Mouse (Mus musculus): ENCODE measurements at regions not wholly inside any gene's neighbourhood (a gene's known extent, or its start where the extent isn't known, plus 50 kb on each side); places are given as distances from the start of the nearest gene placed in this dataset.

DNA sequence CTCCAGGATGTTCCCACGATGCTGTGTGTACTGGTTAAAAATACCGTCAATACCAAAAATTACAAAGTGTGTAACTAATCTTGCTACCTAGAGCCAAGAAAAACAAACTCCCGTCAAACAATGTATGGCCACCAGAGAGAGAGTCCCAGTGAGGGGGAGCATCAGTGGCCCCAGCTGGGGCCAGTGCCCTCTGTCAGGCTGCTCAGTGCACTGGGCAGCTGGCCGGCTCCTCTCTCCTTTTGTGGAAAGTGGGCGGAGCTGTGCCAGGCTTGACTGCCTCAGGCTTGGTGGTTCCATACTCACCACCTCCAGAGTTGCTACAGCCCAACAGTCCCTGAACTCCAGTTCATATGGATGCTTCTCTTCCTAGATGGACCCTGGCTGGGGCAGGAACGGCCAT lies 53.8 kb upstream of the Sept5 start:
- DNase-seq: no peak

DNA sequence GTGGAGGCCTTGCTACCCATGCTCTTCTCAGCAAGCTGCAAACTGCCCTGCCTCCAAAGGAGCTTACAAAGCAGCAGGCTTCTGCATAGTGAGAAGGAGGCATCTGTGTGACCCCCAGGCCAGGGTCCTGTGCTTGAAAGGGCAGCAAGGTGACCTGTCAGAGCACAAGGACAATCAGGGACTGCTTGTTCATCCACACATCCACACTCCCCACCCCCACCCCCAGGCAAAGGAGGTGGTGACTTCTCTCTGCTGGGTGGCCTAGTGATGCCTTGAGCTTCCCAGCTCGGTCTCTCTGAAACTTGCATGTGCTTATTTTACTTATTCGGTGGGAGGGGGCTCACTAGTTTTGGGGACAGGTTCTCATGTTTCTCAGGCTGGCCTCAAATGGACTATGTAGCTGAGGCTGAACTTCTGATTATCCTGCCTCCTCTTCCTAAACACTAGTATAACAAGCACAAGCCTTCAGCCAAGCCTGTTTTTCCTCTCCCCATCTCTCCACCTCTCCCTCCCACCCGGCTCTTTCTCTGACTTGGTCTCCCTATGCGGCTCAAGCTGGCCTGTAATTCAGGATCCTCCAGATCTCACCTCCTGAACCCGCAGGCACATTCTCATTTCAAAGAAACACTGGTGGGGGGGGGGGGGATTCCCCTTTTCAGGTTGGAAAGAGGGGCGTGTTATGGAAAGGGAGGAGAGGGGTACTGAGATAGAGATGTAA lies 56.4 kb upstream of the Sept5 start:
- no peak for DNase-seq

DNA sequence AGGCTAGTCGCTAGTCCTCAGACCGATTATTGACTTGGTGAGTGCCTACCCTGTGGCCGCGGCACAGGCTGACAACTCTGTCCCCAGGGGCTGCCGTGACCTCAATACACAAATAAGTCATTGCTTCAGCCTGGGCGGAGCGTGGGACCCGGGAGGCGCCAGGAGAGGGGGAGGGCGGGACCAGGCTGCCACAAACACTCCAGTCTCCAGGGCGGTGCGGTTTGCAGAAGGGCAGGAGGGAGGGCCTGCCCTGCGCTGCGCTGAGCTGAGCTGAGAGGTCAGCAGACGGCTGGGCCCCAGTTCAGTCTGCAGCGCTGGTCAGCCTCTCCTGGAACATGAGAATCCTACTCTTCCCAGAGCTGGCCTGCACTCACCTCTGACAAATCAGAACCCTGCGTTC lies 57.2 kb upstream of the Sept5 start:
- peak; percentile 84 for DNase-seq

DNA sequence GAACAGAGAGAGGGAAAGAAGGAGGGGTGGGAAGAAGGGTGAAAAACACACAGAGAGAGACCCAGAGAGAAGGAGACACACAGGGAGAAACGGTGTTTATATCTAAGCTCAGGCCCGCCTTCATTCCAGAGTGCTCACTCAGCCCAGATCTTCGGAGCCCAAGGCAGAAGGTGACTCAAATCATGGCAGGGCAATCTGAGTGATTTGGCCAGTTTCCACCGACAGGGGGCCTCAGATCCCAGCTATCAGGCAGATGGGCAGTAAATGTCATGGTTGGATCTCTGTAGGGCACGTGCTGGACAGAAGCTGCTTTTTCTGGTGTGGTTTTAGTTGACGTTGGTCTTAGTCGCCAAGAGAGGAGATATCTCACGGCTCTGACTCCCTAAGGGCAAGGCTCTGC lies 57.6 kb upstream of the Sept5 start:
- no peak for DNase-seq

DNA sequence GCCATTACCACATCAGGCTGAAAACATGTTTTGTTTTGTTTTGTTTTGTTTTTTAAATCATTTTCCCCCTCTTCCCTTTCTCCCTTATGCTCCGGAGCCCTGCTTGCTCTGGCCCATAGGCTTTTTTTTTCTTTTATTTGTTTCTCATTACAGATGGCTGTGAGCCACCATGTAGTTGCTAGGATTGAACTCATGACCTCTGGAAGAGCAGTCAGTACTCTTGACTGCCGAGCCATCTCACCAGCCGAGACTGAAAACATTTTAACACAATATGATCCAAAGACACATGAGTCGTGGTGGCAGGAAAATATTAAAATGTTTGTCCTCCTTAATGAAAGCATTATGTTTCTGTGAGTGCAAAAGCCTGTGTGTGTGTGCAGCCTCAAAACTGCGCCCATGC lies 65.8 kb upstream of the Sept5 start:
- DNase-seq: no peak

DNA sequence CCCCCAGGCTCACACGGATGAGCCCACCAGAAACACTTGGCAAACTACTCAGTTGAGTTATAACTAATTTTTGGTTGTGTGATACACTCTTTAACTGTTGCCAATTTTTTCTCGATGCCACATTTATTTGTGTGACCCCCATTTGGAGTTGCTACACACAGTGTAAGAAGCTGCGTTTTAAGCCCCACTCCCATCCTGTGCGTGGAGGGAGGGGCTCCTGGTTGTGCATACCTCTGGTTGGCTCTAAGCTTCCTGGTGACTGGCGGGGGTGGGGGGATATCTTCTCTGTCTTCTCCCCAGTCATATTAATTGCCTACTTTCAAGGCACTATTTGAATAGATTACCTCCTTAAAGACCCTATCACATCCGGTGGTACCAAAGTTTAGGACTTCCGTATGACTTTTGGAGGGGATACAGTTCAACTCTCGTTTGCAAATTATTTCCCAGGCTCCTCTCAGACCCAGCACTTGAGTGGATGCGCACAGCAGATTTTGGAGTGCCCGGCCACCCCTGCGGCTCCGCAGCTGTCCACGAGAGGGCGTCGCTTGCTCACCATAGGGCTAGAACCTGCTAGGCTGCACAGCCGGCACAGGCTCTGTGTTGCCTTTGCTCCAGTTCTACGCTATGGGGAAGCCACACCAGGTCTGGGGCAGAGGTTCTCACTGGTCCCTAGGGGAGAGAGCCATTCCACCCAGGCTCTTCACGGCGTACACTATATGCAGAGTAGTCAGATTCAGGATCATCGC lies 66.5 kb upstream of the Sept5 start:
- peak; percentile 70 for DNase-seq

DNA sequence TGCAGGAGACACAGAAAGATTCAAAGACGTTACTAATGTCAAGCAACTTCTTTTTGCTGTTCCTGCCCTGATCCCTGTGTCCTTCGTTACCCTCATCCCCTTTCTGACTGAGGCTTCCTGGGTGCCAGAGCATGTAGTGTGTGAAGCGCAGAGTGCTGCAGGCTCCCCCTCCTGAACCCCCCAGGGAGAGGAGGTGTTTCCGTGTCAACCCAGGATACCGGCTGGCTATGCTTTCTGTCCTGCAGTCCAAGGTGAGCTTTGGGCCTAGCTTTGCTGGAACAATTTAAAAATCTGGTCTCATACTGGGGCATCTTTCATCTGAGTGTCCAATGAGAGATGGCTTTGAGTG lies 67.0 kb upstream of the Sept5 start:
- no peak for DNase-seq

DNA sequence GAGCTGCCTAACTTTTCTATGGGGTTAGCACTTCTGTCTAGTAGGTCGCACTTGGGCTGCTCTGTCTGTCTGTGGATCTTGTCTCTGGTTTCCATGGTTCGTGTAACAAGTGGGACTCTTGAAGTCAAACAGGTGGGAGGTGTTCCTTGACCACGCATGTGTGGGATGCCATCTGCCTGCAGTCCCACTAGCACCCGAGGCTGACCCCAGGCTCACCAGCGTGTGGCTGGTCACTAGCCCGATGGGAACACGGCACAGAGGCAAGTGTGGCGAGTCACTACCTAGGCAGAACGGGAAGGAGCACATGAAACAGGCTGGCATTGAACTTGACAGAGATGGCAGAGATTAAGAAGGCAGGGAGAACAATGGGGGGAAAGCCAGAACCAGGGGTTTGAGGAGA lies 72.5 kb upstream of the Cldn5 start:
- DNase-seq: no peak

DNA sequence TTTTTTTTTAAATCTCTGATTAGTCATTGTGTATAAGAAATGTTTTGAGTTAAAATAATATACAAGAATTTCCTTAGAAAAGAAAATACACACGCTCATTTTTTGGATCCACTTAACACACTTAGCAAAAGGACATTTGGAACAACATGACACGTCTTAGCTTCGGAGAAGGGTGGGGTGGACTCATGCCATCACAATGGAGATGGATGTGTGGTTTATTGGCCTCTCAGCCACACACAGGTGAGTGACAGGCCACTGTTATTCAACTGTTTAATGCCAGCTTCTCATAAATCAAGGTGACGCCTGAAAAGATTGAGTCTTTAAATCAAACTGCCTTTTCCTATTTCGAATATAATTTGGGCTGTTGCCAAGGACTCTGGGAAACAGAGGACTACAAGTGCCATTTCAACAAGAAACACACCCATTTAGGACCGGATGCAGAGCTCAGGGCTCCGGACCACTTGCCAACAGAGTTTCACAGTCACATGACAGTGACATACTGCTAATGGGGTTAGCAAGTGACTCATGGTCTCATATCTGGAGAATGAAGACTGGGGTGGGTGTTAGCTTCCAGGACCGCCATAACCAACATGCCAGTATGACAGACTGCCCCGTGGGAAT lies 71.5 kb upstream of the Cldn5 start:
- no peak for DNase-seq

DNA sequence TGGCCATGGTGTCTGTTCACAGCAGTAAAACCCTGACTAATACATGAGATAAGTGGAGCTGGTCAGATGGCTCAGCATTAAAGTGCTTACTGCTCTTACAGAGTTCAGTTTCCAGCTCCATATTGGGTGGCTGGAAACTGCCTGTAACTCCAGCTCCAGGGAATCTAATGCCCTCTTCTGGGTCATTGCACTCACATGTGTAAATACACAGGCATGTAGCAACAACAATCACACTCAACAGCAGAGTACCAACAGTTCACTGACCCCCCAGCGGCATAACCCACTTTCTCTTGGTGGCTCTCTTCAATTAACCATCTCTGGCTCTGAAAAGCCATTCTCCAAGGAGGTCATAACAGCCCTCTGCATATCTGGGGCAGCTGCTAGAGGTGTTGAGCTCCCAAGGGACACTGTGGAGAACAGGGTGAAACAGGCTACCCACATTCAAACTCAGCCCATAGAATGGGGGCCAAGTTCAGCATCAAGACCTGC lies 65.0 kb upstream of the Cldn5 start:
- no peak for DNase-seq

DNA sequence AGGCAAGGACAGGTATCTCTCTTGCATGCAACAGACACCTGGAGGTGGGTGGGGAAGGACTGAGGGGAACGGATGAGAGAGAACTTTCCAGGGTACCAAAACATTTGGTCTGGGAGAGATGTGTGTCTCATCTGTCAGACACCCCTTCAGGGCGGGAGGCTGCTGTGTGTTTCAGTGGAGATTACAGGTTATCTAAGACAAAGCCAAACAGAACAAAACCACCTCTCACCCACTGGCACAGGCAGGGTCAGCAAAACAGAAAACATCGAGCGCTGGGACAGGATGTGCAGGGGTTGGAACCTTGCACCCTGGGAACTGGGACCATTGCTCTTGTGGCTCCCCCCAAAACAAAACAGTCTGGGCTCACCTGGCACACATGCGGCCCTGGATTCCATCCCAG lies 63.6 kb upstream of the Cldn5 start:
- no peak for DNase-seq

DNA sequence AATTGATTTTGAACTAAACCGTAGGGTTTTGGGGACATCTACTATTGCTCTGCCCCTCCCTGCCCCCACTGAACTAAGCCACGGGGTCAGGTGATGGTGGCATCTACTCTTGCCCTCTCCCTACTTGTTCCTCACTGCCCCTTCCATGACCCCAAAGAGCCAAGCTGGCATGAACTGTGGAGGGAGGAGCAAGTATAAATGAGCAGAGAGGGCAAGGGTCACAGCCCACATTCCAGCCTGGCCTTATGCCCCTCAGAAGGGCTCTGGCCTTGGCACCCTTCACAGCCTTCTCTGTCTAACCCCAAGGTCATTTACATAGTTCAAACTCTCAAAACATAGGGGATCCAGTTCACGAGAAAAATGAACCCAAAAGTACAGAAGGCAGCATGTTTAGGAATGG lies 61.3 kb upstream of the Cldn5 start:
- DNase-seq: no peak

DNA sequence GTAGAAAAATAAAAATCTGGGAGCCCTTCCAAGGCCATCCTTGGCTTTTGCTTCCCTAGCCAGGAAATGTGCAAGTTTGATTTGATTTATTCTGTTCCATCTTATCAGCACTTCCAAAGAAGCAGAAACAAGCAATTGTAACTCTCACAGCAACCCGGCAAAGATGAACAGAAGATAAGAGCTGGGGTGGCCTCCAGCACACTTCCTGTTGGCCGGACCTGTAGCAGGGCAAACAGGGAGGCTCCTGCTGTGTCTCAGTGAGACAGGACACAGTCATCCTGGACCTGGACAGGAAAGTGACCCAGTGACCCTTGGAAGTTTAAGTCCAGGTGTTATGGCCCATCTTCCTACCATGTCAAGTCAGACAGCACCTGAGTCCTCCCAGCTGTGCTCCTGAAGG lies 58.6 kb upstream of the Cldn5 start:
- no peak for DNase-seq

DNA sequence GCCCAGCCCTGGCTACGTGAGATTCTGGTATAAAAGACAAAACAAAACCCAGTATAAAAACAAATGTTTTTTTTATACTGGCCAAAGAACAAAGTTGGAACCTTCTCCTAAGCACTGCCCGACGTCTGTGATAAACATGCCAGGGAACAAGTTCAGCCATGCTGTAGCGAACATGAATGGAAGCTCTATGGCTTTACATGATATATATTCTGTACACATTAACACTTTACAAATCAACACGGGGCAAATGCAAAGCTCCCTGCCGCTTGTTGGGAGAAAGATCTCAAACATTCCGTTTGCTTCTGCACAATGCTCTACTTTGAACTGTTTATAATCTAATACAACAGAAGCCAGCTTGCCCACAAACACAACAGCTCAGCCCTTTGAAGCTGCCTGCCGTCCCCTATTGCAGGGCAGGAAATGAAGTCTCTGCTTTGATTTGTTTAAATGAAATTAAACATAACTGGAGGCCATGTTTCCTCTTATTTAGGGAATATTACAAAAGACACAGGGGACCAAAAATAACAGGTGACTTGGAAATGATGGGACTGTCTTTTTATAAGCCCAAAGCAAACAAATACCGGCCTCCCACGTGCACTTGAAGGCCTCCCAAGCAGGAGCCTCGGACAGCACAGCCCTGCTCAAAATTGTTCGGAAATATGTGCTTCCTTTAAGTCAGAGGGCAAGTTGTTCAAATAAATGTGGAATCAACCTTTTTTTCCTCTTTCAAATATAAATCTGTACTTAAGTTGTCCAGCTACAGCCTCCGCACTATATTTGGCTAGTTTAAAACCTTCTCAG lies 56.0 kb upstream of the Cldn5 start:
- DNase-seq: no peak

DNA sequence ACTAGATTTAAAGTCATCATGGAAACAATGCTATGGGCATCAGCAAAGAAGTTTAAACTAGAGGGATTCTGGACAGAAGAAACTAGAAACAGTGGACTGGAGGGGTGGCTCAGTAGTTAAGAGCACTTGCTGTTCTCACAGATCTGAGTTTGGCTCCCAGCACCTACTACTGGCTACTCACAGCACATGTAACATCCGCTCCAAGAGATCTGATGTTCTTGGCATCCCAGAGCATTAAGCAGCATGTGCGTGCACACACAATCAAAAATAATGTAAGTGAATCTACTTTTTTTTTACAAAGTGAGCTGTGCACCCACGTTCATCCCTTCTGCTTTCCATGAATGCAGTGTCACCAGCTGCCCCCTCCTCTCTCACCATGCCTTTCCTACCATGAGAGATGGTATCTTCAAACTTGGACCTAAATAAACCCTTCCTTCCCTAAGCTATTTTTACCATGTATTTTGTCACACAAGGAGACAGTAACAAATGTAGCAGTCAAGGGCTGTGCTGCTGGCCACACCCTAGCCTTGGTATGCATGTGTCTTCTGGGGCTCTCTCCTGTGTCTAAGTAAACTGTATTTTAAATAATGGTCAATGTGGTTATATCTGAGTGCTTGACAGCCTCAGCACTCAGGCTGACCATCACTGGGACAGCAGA lies 53.3 kb upstream of the Cldn5 start:
- no peak for DNase-seq

DNA sequence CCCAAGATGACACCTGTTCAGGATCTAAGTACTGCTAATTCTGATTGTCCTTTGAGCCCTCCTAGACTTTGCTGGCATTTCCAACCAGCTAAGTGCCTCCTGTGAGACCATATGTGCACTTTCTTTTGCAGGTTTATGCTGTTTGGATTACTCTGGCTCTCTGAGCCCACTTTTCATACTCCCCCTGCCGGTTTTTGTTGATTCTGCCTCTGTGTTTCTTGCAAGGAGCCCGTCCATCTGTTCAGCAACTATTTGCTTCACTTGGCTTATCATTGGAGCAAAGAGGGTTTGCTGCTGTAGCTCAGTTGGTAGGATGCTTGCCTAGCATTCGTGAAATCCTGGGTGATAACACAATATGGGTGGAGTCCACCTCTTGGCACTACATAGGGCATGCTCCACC lies 52.8 kb upstream of the Cldn5 start:
- no peak for DNase-seq

DNA sequence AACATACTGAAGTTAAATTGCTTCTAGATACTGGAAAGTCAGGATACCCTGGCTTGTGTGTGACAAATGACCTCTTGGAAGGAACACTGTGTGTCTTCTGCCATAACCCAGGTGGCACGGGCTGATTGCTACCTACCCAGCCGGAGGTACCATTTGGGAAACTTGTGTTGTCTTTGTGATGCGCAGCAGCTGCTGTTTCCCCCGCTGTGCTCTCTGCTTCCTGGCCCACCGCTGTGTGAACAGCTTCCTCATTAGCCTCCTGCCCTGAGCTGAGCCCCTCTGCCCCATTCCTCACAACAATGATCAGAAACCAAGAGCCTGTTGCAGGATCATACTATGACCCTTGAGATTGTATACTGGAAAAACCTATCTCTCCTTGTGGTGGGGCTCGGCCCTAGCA lies 51.9 kb upstream of the Cldn5 start:
- no peak for DNase-seq

Measured in layer of hippocampus, adult 9-11 months (tissue).